Mouse (Mus musculus): ENCODE results near the gene Elovl2.

DNA sequence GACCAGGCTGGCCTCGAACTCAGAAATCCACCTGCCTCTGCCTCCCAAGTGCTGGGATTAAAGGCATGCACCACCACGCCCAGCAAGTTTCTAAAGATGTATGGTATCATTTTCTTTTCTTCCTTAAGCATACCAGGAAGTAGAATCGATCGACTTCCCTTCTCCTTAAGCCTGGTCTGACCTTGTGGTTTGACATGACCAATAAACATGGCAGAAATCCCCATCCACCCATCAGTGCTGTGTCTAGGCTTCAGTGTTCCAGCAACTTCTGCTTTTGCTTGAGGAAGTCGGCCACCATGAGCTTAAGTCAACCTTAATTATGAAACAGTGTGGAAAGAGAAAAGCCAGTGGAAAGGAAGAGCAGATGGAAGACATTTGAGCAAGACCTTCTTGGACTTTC, 10.1 kb upstream of the Elovl2 start:
- TF ChIP-seq CHD2 (IDR thresholded peaks at IDR 0.05; ENCODE audit: low read length): no peak
- TF ChIP-seq BHLHE40 (IDR thresholded peaks at IDR 0.05; ENCODE audit: borderline replicate concordance, low read depth, low read length): no peak
- no peak for TF ChIP-seq POLR2A (IDR thresholded peaks at IDR 0.05; ENCODE audit: control insufficient read depth in 1 of 2, insufficient read depth in 1 of 2, low read depth in 1 of 2, low read length in 2 of 2, poor library complexity in 1 of 2)
- TF ChIP-seq MAZ (IDR thresholded peaks at IDR 0.05; ENCODE audit: low read depth, low read length): no peak
- no peak for TF ChIP-seq CTCF (IDR thresholded peaks at IDR 0.05 in 2 of 3, conservative IDR thresholded peaks at IDR 0.05 in 1 of 3; ENCODE audit: control insufficient read depth in 1 of 3, insufficient read depth in 1 of 3, low read depth in 2 of 3, low read length in 3 of 3, poor library complexity in 1 of 3, severe bottlenecking in 1 of 3)
- no peak for TF ChIP-seq POLR2AphosphoS5 (IDR thresholded peaks at IDR 0.05; ENCODE audit: borderline replicate concordance, low read depth, low read length)
- no peak for TF ChIP-seq ZMIZ1 (IDR thresholded peaks at IDR 0.05; ENCODE audit: low read depth, low read length)
